Mouse (Mus musculus): ENCODE data around the gene E4f1. TPM values are rescaled to one million over a fixed set of nuclear protein-coding genes. Genes with fewer than 3 reads are reported as not detected.

The E4f1 gene
- total RNA-seq, 2 experiments from 2014 or later = 21.9 to 23.1 TPM

- no peak for DNase-seq (ENCODE audit: low spot score in 2 of 2)
Observed at GRCm38 (mm10) chr17:24485090-24485860, 15.2 kb upstream of the E4f1 start.

- DNase-seq (ENCODE audit: low spot score in 2 of 2) = no peak
Observed at GRCm38 (mm10) chr17:24483495-24483894, 13.4 kb upstream of the E4f1 start.

GRCm38 (mm10) chr17:24481027-24481815 is 11.1 kb upstream of the E4f1 start:
- DNase-seq (ENCODE audit: low spot score in 2 of 2) = no peak

- no peak for DNase-seq (ENCODE audit: low spot score in 2 of 2)
Observed at GRCm38 (mm10) chr17:24480201-24480826, 10.2 kb upstream of the E4f1 start.

GRCm38 (mm10) chr17:24479431-24479830 is 9.3 kb upstream of the E4f1 start:
- DNase-seq (ENCODE audit: low spot score in 2 of 2) = no peak

- DNase-seq (ENCODE audit: low spot score in 2 of 2) = peak; percentile 96 to 97
Observed at GRCm38 (mm10) chr17:24478663-24479380, 8.7 kb upstream of the E4f1 start, which contains the start of gene Mlst8. TSS of gene Mlst8 (minus strand) at chr17:24479078.

GRCm38 (mm10) chr17:24477985-24478600 is 8.0 kb upstream of the E4f1 start:
- DNase-seq (ENCODE audit: low spot score in 2 of 2) = no peak

GRCm38 (mm10) chr17:24477053-24477984 is 7.2 kb upstream of the E4f1 start:
- DNase-seq (ENCODE audit: low spot score in 2 of 2) = no peak

GRCm38 (mm10) chr17:24476022-24476776 is 6.1 kb upstream of the E4f1 start:
- no peak for DNase-seq (ENCODE audit: low spot score in 2 of 2)

- DNase-seq (ENCODE audit: low spot score in 2 of 2) = no peak
Observed at GRCm38 (mm10) chr17:24475586-24475985, 5.5 kb upstream of the E4f1 start.

GRCm38 (mm10) chr17:24474557-24474956 is 4.4 kb upstream of the E4f1 start:
- no peak for DNase-seq (ENCODE audit: low spot score in 2 of 2)

GRCm38 (mm10) chr17:24473612-24474275 is 3.6 kb upstream of the E4f1 start, which contains the start of gene Bricd5:
TSS of gene Bricd5 (plus strand) at chr17:24473884.
- DNase-seq (ENCODE audit: low spot score in 2 of 2) = no peak

- DNase-seq (ENCODE audit: low spot score in 2 of 2) = peak; percentile 57 to 68
Observed at GRCm38 (mm10) chr17:24472512-24472911, 2.4 kb upstream of the E4f1 start.

- peak; percentile 52 to 61 for DNase-seq (ENCODE audit: low spot score in 2 of 2)
Observed at GRCm38 (mm10) chr17:24470701-24471527, 801 bp upstream of the E4f1 start.

GRCm38 (mm10) chr17:24469336-24469909 is 690 bp downstream of the E4f1 start:
- no peak for DNase-seq (ENCODE audit: low spot score in 2 of 2)

- no peak for DNase-seq (ENCODE audit: low spot score in 2 of 2)
Observed at GRCm38 (mm10) chr17:24468636-24469246, 1.4 kb downstream of the E4f1 start.
